Mouse (Mus musculus): Measurements from ENCODE around the gene Wapl.

DNA sequence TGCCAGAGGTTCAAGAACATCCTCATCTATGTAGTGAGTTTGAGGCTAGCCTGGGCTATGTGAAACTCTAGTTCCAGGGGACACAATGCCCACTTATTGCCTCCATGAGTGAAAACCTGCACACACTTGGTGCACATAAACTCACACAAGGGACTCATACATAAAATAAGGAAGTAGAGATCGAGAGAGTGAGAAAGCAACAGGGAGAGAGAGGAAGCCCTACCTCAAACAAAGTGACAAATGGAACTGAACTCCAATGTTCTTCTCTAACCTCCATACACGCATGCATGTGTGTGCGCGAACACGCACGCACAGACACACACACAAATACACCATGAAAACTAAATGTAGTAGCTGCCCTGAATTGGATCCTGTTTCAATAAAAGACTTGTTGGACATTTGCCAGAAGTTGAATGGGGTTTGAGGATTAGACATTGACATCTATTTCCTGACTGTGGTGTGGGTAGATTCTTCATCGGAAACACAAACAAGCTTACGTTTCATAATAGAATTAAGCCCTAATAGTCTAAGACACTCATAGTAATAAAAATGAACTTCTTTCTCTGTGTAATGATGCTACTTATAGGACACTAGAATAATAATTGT, 25.8 kb upstream of the Wapl start:
- TF ChIP-seq CTCF (IDR thresholded peaks at IDR 0.05; ENCODE audit: borderline replicate concordance, insufficient read depth, low read depth, low read length) (no peak), POLR2A (IDR thresholded peaks at IDR 0.05; ENCODE audit: borderline replicate concordance, insufficient read depth, low read length) (no peak)
